Mouse (Mus musculus): ENCODE results near the gene Cd69. TPM values are rescaled to one million over a fixed set of nuclear protein-coding genes. Genes with fewer than 3 reads are reported as not detected.

The Cd69 gene
- not detected in 2 replicates for polyA plus RNA-seq (2014; fragmentation: Nextera tagmentation; extraction: Ambion mirVana)

DNA sequence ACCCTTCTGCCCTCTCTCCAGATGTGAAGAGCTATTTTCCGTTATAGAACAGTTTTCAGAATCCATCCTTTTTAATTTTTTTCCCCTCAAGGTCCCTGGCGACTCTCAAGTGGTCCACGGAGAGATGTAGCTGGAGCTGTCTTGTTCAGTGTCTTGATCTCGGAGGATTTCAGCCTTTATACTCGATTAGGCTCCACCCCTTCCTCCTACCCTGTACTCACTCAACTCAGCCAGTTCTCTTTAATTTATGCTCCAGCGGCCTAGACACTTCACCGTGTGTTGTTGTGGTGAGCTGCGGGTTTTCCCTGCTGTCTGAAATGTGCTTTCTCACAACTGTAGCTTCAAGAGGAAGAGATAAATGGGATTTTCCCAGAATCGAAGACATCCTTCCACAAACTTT, at the start of gene Cd69:
Cd69 (minus strand) TSS at position 217 of the 400 bp plus-strand sequence.
- WGBS: 63% methylated on average over 9 of the region's 9 CpGs
- H3K9me3 ChIP-seq (ENCODE audit: low read depth, low read length): no peaks in the 10 kb centered on the region
- no peaks in the 10 kb centered on the region for H3K27me3 ChIP-seq (ENCODE audit: insufficient read depth, low read length)
- no peak within 1 kb of the TSS for H3K4me3 ChIP-seq (ENCODE audit: low read depth, low read length)
- H3K4me1 ChIP-seq (ENCODE audit: insufficient read depth): no peaks in the 10 kb centered on the region
- H3K27ac ChIP-seq (ENCODE audit: low read depth): no peak within 1 kb of the TSS
- H3K4me2 ChIP-seq: no peak within 1 kb of the TSS
- no peak for ATAC-seq (ENCODE audit: insufficient read depth)
- H3K9ac ChIP-seq: no peak within 1 kb of the TSS
- no peak for DNase-seq
- TF ChIP-seq CTCF (IDR thresholded peaks at IDR 0.05; ENCODE audit: low read depth): no peak
- no peaks in the 10 kb centered on the region for H3K36me3 ChIP-seq (ENCODE audit: insufficient read depth)

DNA sequence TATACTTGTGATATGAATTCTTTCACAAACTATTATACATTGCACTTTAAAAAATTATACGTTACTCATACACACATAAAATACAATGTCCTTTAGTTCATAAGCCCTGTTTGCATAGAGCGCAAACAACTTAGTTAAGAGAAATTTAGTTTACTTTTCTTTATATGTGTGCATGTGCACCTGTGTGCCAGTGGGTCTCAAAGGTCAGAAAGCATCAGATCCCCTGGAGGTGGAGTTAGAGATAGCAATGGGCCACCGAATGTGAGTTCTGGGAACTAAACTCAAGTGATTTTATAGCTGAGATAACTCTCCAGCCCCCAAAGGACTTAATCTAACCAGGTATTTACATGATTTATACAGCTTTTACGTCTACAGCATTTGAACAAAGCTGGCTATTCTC, 44.1 kb upstream of the Cd69 start:
- no peak overlapping the region for H3K4me2 ChIP-seq
- H3K27ac ChIP-seq (ENCODE audit: low read depth): no peak overlapping the region
- H3K27me3 ChIP-seq (ENCODE audit: insufficient read depth, low read length): no peaks in the 10 kb centered on the region
- DNase-seq (no peak), ATAC-seq (ENCODE audit: insufficient read depth) (no peak)
- no peaks in the 10 kb centered on the region for H3K9me3 ChIP-seq (ENCODE audit: low read depth, low read length)
- H3K4me1 ChIP-seq (ENCODE audit: insufficient read depth): no peaks in the 10 kb centered on the region
- H3K36me3 ChIP-seq (ENCODE audit: insufficient read depth): no peaks in the 10 kb centered on the region
- no peak overlapping the region for H3K9ac ChIP-seq
- no peak overlapping the region for H3K4me3 ChIP-seq (ENCODE audit: low read depth, low read length)
- TF ChIP-seq CTCF (IDR thresholded peaks at IDR 0.05; ENCODE audit: low read depth): no peak
- 69% methylated on average over 4 of the region's 4 CpGs for WGBS

DNA sequence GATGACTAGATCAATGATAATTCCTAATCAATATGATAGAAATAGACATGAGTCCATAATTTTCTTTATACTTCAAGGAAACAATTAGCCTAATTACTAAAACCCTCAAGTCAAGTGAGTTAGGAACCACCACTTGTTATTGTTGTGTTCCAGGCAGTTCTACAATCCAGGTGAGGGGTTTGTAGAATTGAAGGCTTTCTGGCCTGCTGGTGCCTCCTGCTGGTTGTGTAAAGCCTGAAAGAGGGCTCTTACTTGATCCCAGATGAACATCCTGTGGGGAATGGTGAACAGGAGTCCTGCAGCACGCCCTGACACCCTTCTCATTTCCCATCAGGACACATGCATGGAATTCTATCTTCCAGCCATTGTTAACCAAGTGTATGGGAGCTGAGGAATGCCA, 43.2 kb upstream of the Cd69 start:
- Histone ChIP-seq H3K27me3 (ENCODE audit: insufficient read depth, low read length) (no peaks in the 10 kb centered on the region), H3K9ac (no peak overlapping the region), H3K27ac (ENCODE audit: low read depth) (no peak overlapping the region), H3K4me2 (no peak overlapping the region), H3K36me3 (ENCODE audit: insufficient read depth) (no peaks in the 10 kb centered on the region), H3K4me3 (ENCODE audit: low read depth, low read length) (no peak overlapping the region), H3K4me1 (ENCODE audit: insufficient read depth) (no peaks in the 10 kb centered on the region), H3K9me3 (ENCODE audit: low read depth, low read length) (no peaks in the 10 kb centered on the region)
- ATAC-seq (ENCODE audit: insufficient read depth) (no peak), DNase-seq (no peak)
- TF ChIP-seq CTCF (IDR thresholded peaks at IDR 0.05; ENCODE audit: low read depth): no peak
- WGBS: 34% methylated on average over 1 of the region's 1 CpGs

DNA sequence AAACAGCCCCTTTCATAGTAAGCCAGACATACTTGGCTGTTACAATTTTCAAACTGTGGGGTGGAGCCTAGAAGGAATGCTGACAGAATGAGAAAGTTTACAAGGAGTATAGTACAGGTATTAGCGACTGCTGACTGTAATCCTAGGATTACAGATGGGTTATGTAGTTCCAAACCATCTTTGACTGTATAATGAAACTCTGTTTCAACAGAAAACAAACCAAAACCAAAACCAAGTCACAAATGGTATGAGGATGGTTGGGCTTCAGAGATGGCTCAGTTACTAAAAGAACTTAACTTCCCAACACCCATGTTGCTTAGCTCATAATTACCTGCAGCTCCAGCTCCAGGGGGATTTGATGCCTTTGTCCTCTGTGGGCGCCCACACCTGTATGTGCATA, 41.2 kb upstream of the Cd69 start:
- WGBS: 67% methylated on average over 2 of the region's 2 CpGs

DNA sequence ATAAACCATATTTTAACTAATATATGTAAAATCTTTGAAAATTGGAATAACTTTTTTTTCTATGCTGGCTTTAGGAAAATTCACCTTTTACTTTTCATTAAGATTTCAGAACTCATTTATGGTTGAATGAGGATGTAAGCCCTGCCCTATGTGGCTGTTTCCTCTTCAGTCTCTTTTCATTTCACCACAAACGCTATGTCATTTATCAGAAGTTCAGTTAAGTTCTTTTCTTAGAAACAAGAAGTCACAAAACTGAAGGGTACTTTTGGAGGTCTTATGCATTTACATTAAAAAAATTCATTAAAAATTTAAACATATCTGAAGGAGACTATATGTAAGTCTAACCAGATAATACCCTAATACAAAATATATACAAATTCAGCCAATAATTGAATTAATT, 40.5 kb upstream of the Cd69 start:
- no peak for TF ChIP-seq CTCF (IDR thresholded peaks at IDR 0.05; ENCODE audit: low read depth)
- no peaks in the 10 kb centered on the region for H3K36me3 ChIP-seq (ENCODE audit: insufficient read depth)
- DNase-seq (no peak), ATAC-seq (ENCODE audit: insufficient read depth) (no peak)
- 85% methylated on average over 1 of the region's 1 CpGs for WGBS
- H3K27ac ChIP-seq (ENCODE audit: low read depth): no peak overlapping the region
- no peak overlapping the region for H3K4me3 ChIP-seq (ENCODE audit: low read depth, low read length)
- no peaks in the 10 kb centered on the region for H3K4me1 ChIP-seq (ENCODE audit: insufficient read depth)
- no peak overlapping the region for H3K4me2 ChIP-seq
- H3K27me3 ChIP-seq (ENCODE audit: insufficient read depth, low read length): no peaks in the 10 kb centered on the region
- no peak overlapping the region for H3K9ac ChIP-seq
- H3K9me3 ChIP-seq (ENCODE audit: low read depth, low read length): no peaks in the 10 kb centered on the region

More for the DNA sequence above, 41.2 kb upstream of the Cd69 start:
- Histone ChIP-seq H3K4me3 (ENCODE audit: low read depth, low read length) (no peak overlapping the region), H3K27ac (ENCODE audit: low read depth) (no peak overlapping the region), H3K9me3 (ENCODE audit: low read depth, low read length) (no peaks in the 10 kb centered on the region), H3K9ac (no peak overlapping the region), H3K4me1 (ENCODE audit: insufficient read depth) (no peaks in the 10 kb centered on the region), H3K27me3 (ENCODE audit: insufficient read depth, low read length) (no peaks in the 10 kb centered on the region), H3K4me2 (no peak overlapping the region), H3K36me3 (ENCODE audit: insufficient read depth) (no peaks in the 10 kb centered on the region)
- DNase-seq: no peak
- no peak for TF ChIP-seq CTCF (IDR thresholded peaks at IDR 0.05; ENCODE audit: low read depth)
- no peak for ATAC-seq (ENCODE audit: insufficient read depth)

DNA sequence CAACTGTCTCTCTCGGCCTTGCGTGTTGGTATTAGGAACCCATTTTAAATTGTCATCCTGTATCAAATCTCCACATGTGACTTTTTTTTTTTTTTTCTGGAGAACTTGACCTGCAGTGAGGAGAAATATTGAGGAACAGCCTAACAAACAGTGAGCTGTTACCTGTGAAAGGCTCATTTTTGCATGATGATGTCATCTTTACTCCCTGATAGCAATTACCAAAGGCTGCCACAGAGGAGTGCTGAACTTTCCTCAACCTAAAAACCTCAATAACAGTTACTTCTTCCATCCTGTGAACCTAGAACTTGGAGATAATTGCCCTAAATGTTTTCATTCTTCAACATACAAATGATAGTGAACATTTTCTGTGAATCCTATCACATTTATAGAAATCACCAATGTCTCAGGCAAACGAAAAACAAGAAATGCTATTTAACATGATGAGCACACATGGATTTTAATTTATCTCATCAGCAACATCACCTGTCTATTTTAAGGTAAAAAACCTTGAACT, 39.5 kb upstream of the Cd69 start:
- ATAC-seq (ENCODE audit: insufficient read depth): no peak

DNA sequence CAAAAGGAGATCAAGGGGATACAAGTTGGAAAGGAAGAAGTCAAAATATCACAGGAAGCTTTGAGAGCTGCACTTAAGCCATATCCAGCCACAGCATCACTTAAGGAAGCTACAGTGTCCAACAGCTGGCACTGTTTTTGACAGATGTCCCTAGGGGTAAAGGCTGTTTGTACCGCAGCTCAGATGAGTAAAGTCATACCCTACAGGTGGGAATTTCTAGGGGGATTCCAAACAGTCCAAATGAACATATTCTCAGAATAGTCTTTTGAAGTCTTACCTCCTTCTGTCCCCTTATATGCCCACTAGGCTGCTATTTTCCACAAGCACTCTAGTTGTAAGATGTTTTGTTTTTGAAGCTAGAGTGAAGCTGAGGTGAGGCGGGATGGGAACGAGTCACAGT, 37.3 kb upstream of the Cd69 start:
- WGBS: 74% methylated on average over 3 of the region's 3 CpGs
- no peak overlapping the region for H3K9ac ChIP-seq
- H3K4me2 ChIP-seq: no peak overlapping the region
- H3K36me3 ChIP-seq (ENCODE audit: insufficient read depth): no peaks in the 10 kb centered on the region
- no peak for TF ChIP-seq CTCF (IDR thresholded peaks at IDR 0.05; ENCODE audit: low read depth)
- H3K4me1 ChIP-seq (ENCODE audit: insufficient read depth): no peaks in the 10 kb centered on the region
- no peaks in the 10 kb centered on the region for H3K9me3 ChIP-seq (ENCODE audit: low read depth, low read length)
- DNase-seq: no peak
- no peak overlapping the region for H3K27ac ChIP-seq (ENCODE audit: low read depth)
- H3K4me3 ChIP-seq (ENCODE audit: low read depth, low read length): no peak overlapping the region
- H3K27me3 ChIP-seq (ENCODE audit: insufficient read depth, low read length): no peaks in the 10 kb centered on the region
- ATAC-seq (ENCODE audit: insufficient read depth): no peak

More for the DNA sequence above, 39.5 kb upstream of the Cd69 start:
- H3K27ac ChIP-seq (ENCODE audit: low read depth): no peak overlapping the region
- H3K4me2 ChIP-seq: no peak overlapping the region
- no peak overlapping the region for H3K4me3 ChIP-seq (ENCODE audit: low read depth, low read length)
- H3K36me3 ChIP-seq (ENCODE audit: insufficient read depth): no peaks in the 10 kb centered on the region
- no peak for DNase-seq
- no peak overlapping the region for H3K9ac ChIP-seq
- H3K4me1 ChIP-seq (ENCODE audit: insufficient read depth): no peaks in the 10 kb centered on the region
- no peaks in the 10 kb centered on the region for H3K27me3 ChIP-seq (ENCODE audit: insufficient read depth, low read length)
- WGBS: 78% methylated on average over 3 of the region's 3 CpGs
- no peaks in the 10 kb centered on the region for H3K9me3 ChIP-seq (ENCODE audit: low read depth, low read length)
- no peak for TF ChIP-seq CTCF (IDR thresholded peaks at IDR 0.05; ENCODE audit: low read depth)

DNA sequence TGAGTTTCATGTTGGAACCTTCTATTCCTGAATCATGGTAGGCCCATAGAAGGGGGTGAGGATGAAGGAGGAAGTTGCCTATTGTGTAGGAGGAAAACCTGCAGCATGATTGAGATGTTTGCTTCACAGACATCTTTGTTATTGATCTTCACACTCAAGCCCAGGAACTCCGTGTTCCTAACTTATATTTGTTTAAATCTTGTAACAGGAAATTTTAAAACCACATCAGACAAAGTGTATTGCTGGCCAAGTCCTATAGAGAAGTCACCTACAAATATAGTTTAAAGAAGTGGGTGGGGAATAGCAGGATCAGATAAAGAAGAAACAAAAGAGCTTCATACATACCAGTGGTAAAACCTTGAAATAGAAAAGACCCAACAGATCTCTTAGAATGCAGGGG, 28.9 kb upstream of the Cd69 start:
- H3K27ac ChIP-seq (ENCODE audit: low read depth): no peak overlapping the region
- H3K36me3 ChIP-seq (ENCODE audit: insufficient read depth): no peaks in the 10 kb centered on the region
- no peaks in the 10 kb centered on the region for H3K27me3 ChIP-seq (ENCODE audit: insufficient read depth, low read length)
- DNase-seq (no peak), ATAC-seq (ENCODE audit: insufficient read depth) (no peak)
- no peak overlapping the region for H3K4me2 ChIP-seq
- 27% methylated on average over 1 of the region's 1 CpGs for WGBS
- TF ChIP-seq CTCF (IDR thresholded peaks at IDR 0.05; ENCODE audit: low read depth): no peak
- no peak overlapping the region for H3K9ac ChIP-seq
- H3K9me3 ChIP-seq (ENCODE audit: low read depth, low read length): no peaks in the 10 kb centered on the region
- no peak overlapping the region for H3K4me3 ChIP-seq (ENCODE audit: low read depth, low read length)
- H3K4me1 ChIP-seq (ENCODE audit: insufficient read depth): no peaks in the 10 kb centered on the region

Measured in lung, embryonic 14.5 days (tissue).